Mouse (Mus musculus) thymus, adult 2 months (tissue): ENCODE results near the gene Thbs3. TPM values are rescaled to one million over a fixed set of nuclear protein-coding genes. Genes with fewer than 3 reads are reported as not detected.

ENCODE experiments used
- DNase-seq: peaks from one replicate; pipeline ENCODE4 v3.0.0; 2021
- H3K27ac ChIP-seq: fragments of 200-500 bp; 2 replicates; pipeline ENCODE4 v1.5.1; 2012; ENCODE audit warnings: low read length, control low read depth; ENCODE audit not compliant: control insufficient read depth, insufficient read depth
- H3K27me3 ChIP-seq: fragments of 200-500 bp; 2 replicates; pipeline ENCODE4 v1.6.1; 2012; ENCODE audit warnings: mild to moderate bottlenecking, low read length, moderate library complexity, mixed read lengths; ENCODE audit not compliant: control insufficient read depth, insufficient read depth
- H3K36me3 ChIP-seq: fragments of 200-500 bp; 2 replicates; pipeline ENCODE4 v1.6.1; 2012; ENCODE audit warnings: mild to moderate bottlenecking, low read length, moderate library complexity; ENCODE audit not compliant: control insufficient read depth, insufficient read depth
- H3K4me1 ChIP-seq: fragments of 200-500 bp; replicated peaks from 2 replicates; pipeline ENCODE4 v1.6.1; 2012; ENCODE audit warnings: low read length; ENCODE audit not compliant: control insufficient read depth, insufficient read depth
- H3K4me3 ChIP-seq: fragments of 200-500 bp; 2 replicates; pipeline ENCODE4 v1.5.1; 2012; ENCODE audit warnings: mild to moderate bottlenecking, low read length, control low read depth, moderate library complexity; ENCODE audit not compliant: control insufficient read depth, insufficient read depth
- CTCF ChIP-seq: fragments of 200-500 bp; IDR thresholded peaks from 2 replicates; pipeline ENCODE4 v1.5.1; 2012; ENCODE audit warnings: mild to moderate bottlenecking, control low read depth, low read length, moderate library complexity, borderline replicate concordance; ENCODE audit not compliant: control insufficient read depth, poor library complexity, insufficient read depth; ENCODE audit errors: extremely low read depth
- POLR2A ChIP-seq: fragments of 200-500 bp; IDR thresholded peaks from 2 replicates; pipeline ENCODE4 v1.6.1; 2012; ENCODE audit warnings: mild to moderate bottlenecking, low read length, control low read depth, moderate library complexity; ENCODE audit not compliant: control insufficient read depth, poor library complexity, insufficient read depth; ENCODE audit errors: extremely low read depth
- WGBS: fragments of 180-500 bp; shearing (Covaris S2); methylation state at CpG from one replicate; pipeline ENCODE4 v1.1.7; 2018; 5-methylcytosine and 5-hydroxymethylcytosine counted together
- polyA plus RNA-seq: library from polyadenylated mRNA; depleted of rRNA; stranded (reverse); fragments of >200 nt; gene quantifications from 2 replicates; pipeline ENCODE4 v1.2.3, GENCODE M21; 2012

The Thbs3 gene
- polyA plus RNA-seq, 1 experiment = 10.9 TPM

- Histone ChIP-seq H3K4me3 (no peak overlapping the region), H3K4me1 (peaks cover 27% of the 10 kb centered on the region), H3K36me3 (no peaks in the 10 kb centered on the region), H3K27me3 (no peaks in the 10 kb centered on the region), H3K27ac (no peak overlapping the region)
- 78% methylated on average over 9 of the region's 9 CpGs for WGBS
- TF ChIP-seq CTCF (no peak), POLR2A (no peak)
- DNase-seq = no peak
Measured at GRCm38 (mm10) chr3:89242331-89242895, 27.4 kb downstream of the Thbs3 start.

DNA sequence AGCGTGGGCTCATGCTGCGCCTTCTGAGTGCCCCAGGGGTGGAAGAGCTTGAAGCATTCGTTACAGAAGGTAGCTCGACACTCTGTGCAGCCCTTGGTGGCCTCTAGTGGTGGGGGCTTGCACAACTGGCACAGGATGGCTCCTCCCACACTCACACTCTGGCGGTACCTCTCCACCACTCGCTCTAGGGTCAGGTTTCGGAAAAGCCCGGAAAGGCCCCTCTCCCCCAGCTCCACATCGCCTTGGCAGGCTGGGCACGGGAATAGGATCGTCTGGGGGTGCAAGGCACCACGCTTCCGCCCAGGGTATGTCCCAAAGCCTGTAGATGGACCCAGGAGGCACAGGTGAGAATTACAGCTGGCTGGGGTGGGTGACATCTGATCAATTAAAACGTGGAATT lies 28.6 kb downstream of the Thbs3 start:
- DNase-seq = peak; percentile 86
- H3K36me3 ChIP-seq = no peaks in the 10 kb centered on the region
- 0 out of 2 replicates have a peak overlapping the region, but pooled peaks have one; percentile 10 for H3K4me3 ChIP-seq
- no peak overlapping the region for H3K27ac ChIP-seq
- 23% methylated on average over 14 of the region's 14 CpGs for WGBS
- peaks cover 31% of the 10 kb centered on the region for H3K4me1 ChIP-seq
- TF ChIP-seq POLR2A (0 out of 2 replicates have a peak, but pooled peaks have one; percentile 41), CTCF (peak; percentile 83)
- no peaks in the 10 kb centered on the region for H3K27me3 ChIP-seq

DNA sequence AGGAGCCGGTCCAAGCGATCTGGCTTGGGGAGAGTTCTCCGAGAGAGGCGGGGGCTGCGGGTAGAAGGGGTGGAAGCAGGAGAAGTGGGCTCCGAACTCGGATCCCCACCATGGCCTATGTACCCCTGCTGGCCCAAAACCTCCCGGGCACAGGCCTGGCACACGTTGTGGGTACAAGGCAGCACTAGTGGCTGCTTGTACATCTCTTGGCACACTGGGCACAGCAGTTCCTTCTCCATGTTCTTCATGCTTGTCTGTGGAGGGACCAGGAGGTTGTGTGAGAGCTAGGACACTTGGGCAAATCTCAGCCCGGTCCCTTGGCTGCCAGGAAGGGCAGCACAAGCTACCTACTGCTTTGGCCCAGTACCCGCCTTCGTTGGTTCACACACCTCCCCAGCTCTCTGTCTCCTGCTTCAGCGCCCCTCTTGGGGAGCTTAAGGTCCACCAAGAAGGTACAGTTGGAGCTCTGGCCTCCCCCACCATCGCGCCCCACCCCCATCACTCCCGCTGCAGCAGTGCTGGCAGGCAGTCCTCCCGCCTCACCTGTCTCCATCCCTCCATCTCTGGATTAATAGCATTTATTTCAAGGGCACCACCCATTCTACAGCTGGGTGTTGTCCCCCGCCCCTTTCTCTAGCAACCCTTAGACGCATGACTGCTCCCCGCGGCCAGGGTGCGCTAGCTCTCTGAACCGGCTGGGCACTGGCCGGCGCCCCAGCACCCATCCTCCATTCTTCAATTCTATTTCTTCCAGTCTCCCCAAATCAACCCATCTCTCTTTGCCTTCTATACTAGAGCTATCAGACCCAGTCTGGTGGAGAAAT lies 29.4 kb downstream of the Thbs3 start:
- TF ChIP-seq CTCF = no peak
- no peak for TF ChIP-seq POLR2A
- Histone ChIP-seq H3K4me1 (peaks cover 31% of the 10 kb centered on the region), H3K36me3 (no peaks in the 10 kb centered on the region), H3K4me3 (peak overlapping the region; percentile 22), H3K27ac (no peak overlapping the region), H3K27me3 (no peaks in the 10 kb centered on the region)
- WGBS = 49% methylated on average over 25 of the region's 25 CpGs
- peak; percentile 47 for DNase-seq

- no peak for TF ChIP-seq POLR2A
- no peak for TF ChIP-seq CTCF
- peaks cover 31% of the 10 kb centered on the region for H3K4me1 ChIP-seq
- H3K4me3 ChIP-seq = peak overlapping the region; percentile 23
- no peaks in the 10 kb centered on the region for H3K27me3 ChIP-seq
- no peaks in the 10 kb centered on the region for H3K36me3 ChIP-seq
- peak overlapping the region; percentile 8; the same call in 1 of the 2 replicates for H3K27ac ChIP-seq
- WGBS = under 1% methylated on average over 19 of the region's 26 CpGs
- DNase-seq = peak; percentile 60
Measured at GRCm38 (mm10) chr3:89244982-89245687, 30.2 kb downstream of the Thbs3 start.

- TF ChIP-seq CTCF (no peak), POLR2A (no peak)
- peaks cover 35% of the 10 kb centered on the region for H3K4me1 ChIP-seq
- H3K27me3 ChIP-seq = no peaks in the 10 kb centered on the region
- 5% methylated on average over 20 of the region's 20 CpGs for WGBS
- peak within 1 kb of the TSS; percentile 8; the same call in 1 of the 2 replicates for H3K27ac ChIP-seq
- peak within 1 kb of the TSS; percentile 62 for H3K4me3 ChIP-seq
- no peaks in the 10 kb centered on the region for H3K36me3 ChIP-seq
- peak; percentile 39 for DNase-seq
Measured at GRCm38 (mm10) chr3:89245688-89246171, 30.8 kb downstream of the Thbs3 start, which contains the start of gene Krtcap2. TSS of gene Krtcap2 (plus strand) at chr3:89245966.
